ENCODE assay signal across 25 mouse cellular contexts in the genomic region with DNA sequence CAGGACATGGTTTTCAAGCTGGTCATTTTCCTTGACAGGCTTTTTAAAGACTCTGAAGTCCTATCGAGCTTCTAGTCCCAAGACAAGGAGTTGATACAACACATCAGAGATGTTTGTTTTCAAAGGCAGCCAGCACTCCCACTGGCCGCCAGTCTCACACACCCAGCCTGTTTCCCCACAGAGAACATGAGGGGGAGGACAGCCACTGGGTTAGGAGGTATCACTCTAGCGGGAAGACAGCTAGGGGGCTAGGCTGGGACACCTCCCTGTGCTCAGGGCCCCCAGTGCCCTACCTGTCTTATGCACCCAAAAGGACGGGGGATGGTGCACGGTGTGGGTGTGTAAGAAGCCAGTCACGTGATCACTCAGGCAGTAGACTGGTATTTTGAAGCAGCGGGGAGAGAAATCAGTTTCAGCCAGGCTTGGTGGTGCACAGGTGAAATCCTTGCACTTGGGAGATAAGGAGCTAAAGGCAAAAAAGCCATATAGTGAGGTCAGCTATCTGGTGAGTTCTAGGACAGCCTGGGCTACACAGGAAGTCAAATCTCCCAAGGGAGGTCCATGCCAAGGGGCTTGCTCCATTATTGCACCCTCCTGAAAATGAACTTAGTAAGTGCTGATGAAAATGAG. TPM values are rescaled to one million over a fixed set of nuclear protein-coding genes. Genes with fewer than 3 reads are reported as not detected.
DNase-seq lines count a peak whose midpoint lies in the region; ATAC-seq and TF ChIP-seq lines count a peak whose summit lies in the region.
"Had no signal": no experiment of that assay in that cellular context is flagged by ENCODE, and none has a peak within 500 bp of the region (broad histone marks: within the 10 kb centered on the region; RNA-seq: fewer than 3 reads in every experiment).

No protein-coding gene starts in this region.

- TF ChIP-seq CTCF in liver, postnatal 0 days (IDR thresholded peaks at IDR 0.05; ENCODE audit: low read depth): no peak

- no peak overlapping the region for H3K4me3 ChIP-seq in heart, embryonic 12.5 days
- H3K4me3 ChIP-seq in liver, postnatal 0 days (ENCODE audit: low read depth, low read length): no peak overlapping the region
- no peak overlapping the region for H3K4me3 ChIP-seq in limb, embryonic 10.5 days
- H3K4me3 ChIP-seq: embryonic facial prominence, embryonic 13.5 days; heart, embryonic 15.5 days; layer of hippocampus, adult 2 months; left cerebral cortex, adult 2 months; limb, embryonic 12.5 days; midbrain, embryonic 15.5 days had no signal

- ATAC-seq in heart, embryonic 12.5 days (ENCODE audit: insufficient number of reproducible peaks, low FRiP score): peak; percentile 22; the same call in 1 of the 2 replicates
- ATAC-seq in erythroid progenitor cell, adult 5-6 weeks (replicated peaks; ENCODE audit: low FRiP score, poor library complexity, severe bottlenecking): 0 out of 2 replicates have a peak, but pooled peaks have one; percentile 35
- ATAC-seq in liver, postnatal 0 days: peak; percentile 50
- ATAC-seq: lung, postnatal 0 days; midbrain, embryonic 15.5 days had no signal

- H3K9me3 ChIP-seq in heart, embryonic 12.5 days (replicated peaks): no peaks in the 10 kb centered on the region
- H3K9me3 ChIP-seq in liver, postnatal 0 days (ENCODE audit: low read length): no peaks in the 10 kb centered on the region
- no peaks in the 10 kb centered on the region for H3K9me3 ChIP-seq in limb, embryonic 10.5 days (replicated peaks)
- H3K9me3 ChIP-seq: embryonic facial prominence, embryonic 13.5 days; heart, embryonic 15.5 days; limb, embryonic 12.5 days; midbrain, embryonic 15.5 days had no signal

- no peaks in the 10 kb centered on the region for H3K27me3 ChIP-seq in heart, embryonic 12.5 days (replicated peaks)
- no peaks in the 10 kb centered on the region for H3K27me3 ChIP-seq in liver, postnatal 0 days (ENCODE audit: insufficient read depth, low read length)
- no peaks in the 10 kb centered on the region for H3K27me3 ChIP-seq in limb, embryonic 10.5 days (ENCODE audit: low read depth, poor library complexity, severe bottlenecking)
- H3K27me3 ChIP-seq: CH12.LX; embryonic facial prominence, embryonic 13.5 days; heart, embryonic 15.5 days; limb, embryonic 12.5 days; midbrain, embryonic 15.5 days had no signal

- H3K36me3 ChIP-seq in heart, embryonic 12.5 days: no peaks in the 10 kb centered on the region
- H3K36me3 ChIP-seq in liver, postnatal 0 days (replicated peaks; ENCODE audit: insufficient read depth, low read length): no peaks in the 10 kb centered on the region
- no peaks in the 10 kb centered on the region for H3K36me3 ChIP-seq in limb, embryonic 10.5 days
- H3K36me3 ChIP-seq: embryonic facial prominence, embryonic 13.5 days; heart, embryonic 15.5 days; limb, embryonic 12.5 days; midbrain, embryonic 15.5 days had no signal

- H3K4me1 ChIP-seq in heart, embryonic 12.5 days (replicated peaks): peaks cover 16% of the 10 kb centered on the region
- 0 out of 2 replicates have a peak, but pooled peaks cover 5% of the 10 kb centered on the region for H3K4me1 ChIP-seq in liver, postnatal 0 days (ENCODE audit: insufficient read depth)
- H3K4me1 ChIP-seq in limb, embryonic 10.5 days: peaks cover 9% of the 10 kb centered on the region
- H3K4me1 ChIP-seq: limb, embryonic 12.5 days had no signal

- H3K4me2 ChIP-seq in heart, embryonic 12.5 days: no peak overlapping the region
- no peak overlapping the region for H3K4me2 ChIP-seq in liver, postnatal 0 days (ENCODE audit: low read depth, low read length)
- H3K4me2 ChIP-seq: embryonic facial prominence, embryonic 13.5 days; heart, embryonic 15.5 days; limb, embryonic 12.5 days; midbrain, embryonic 15.5 days had no signal

- no peak overlapping the region for H3K9ac ChIP-seq in heart, embryonic 12.5 days
- H3K9ac ChIP-seq in liver, postnatal 0 days (replicated peaks): no peak overlapping the region
- H3K9ac ChIP-seq: embryonic facial prominence, embryonic 13.5 days; heart, embryonic 15.5 days; limb, embryonic 12.5 days; midbrain, embryonic 15.5 days had no signal

- TF ChIP-seq EP300 in liver, postnatal 0 days (IDR thresholded peaks at IDR 0.05; ENCODE audit: low read depth): no peak

- no peak overlapping the region for H3K27ac ChIP-seq in heart, embryonic 12.5 days (ENCODE audit: poor library complexity, severe bottlenecking)
- H3K27ac ChIP-seq in liver, postnatal 0 days (ENCODE audit: low read depth): no peak overlapping the region
- no peak overlapping the region for H3K27ac ChIP-seq in limb, embryonic 10.5 days
- H3K27ac ChIP-seq: embryonic facial prominence, embryonic 13.5 days; heart, embryonic 15.5 days; layer of hippocampus, adult 2 months; left cerebral cortex, adult 2 months; limb, embryonic 12.5 days; midbrain, embryonic 15.5 days had no signal

- 51% methylated on average over 7 of the region's 7 CpGs for WGBS in heart, embryonic 12.5 days
- 64% methylated on average over 7 of the region's 7 CpGs for WGBS in liver, postnatal 0 days (ENCODE audit: insufficient replicate concordance)
- 71% methylated on average over 7 of the region's 7 CpGs for WGBS in limb, embryonic 10.5 days

- DNase-seq in heart, adult 11 months: no peak
- peak; percentile 40 for DNase-seq in right cerebral cortex, adult 18-20 months
- no peak for DNase-seq in right cerebral cortex, postnatal 10 days (ENCODE audit: low spot score in 2 of 2)
- DNase-seq in liver, postnatal 0 days: no peak
- no peak for DNase-seq in limb, embryonic 10.5 days (ENCODE audit: low spot score)
- no peak for DNase-seq in ovary, postnatal 14 days (ENCODE audit: low spot score)
- DNase-seq: adrenal gland, postnatal 25 days; cerebellum, adult 9-10 months; gastrocnemius, postnatal 36 days; kidney, adult 8-10 months had no signal

RNA-seq across cellular contexts. Expression of a gene that starts 6.4 kb away (rescaled TPM):
- polyA plus RNA-seq in heart, embryonic 12.5 days (2016; fragmentation: Nextera tagmentation; extraction: Ambion mirVana): 4.0 and 5.7 TPM in 2 replicates
- total RNA-seq in erythroid progenitor cell, adult 5-6 weeks (2015; ENCODE audit: low replicate concordance): 28.8 and 64.6 TPM in 2 replicates
- total RNA-seq in erythroid progenitor cell, adult 5-6 weeks (2017; ENCODE audit: low replicate concordance): 18.7 and 68.4 TPM in 2 replicates
- polyA plus RNA-seq in liver, postnatal 0 days (2015; fragmentation: Nextera tagmentation; extraction: Ambion mirVana): 1.8 and 1.9 TPM in 2 replicates
- 3.6 and 4.3 TPM in 2 replicates for polyA plus RNA-seq in limb, embryonic 10.5 days (2016; fragmentation: Nextera tagmentation; extraction: Ambion mirVana)

RNA-seq across cellular contexts. Expression of a gene that starts 25.8 kb away (rescaled TPM):
- polyA plus RNA-seq in heart, embryonic 12.5 days (2016; fragmentation: Nextera tagmentation; extraction: Ambion mirVana): 52.4 and 55.1 TPM in 2 replicates
- 3.2 and 7.5 TPM in 2 replicates for total RNA-seq in erythroid progenitor cell, adult 5-6 weeks (2015; ENCODE audit: low replicate concordance)
- total RNA-seq in erythroid progenitor cell, adult 5-6 weeks (2017; ENCODE audit: low replicate concordance): 1.1 and 2.7 TPM in 2 replicates
- 24.1 and 30.1 TPM in 2 replicates for polyA plus RNA-seq in liver, postnatal 0 days (2015; fragmentation: Nextera tagmentation; extraction: Ambion mirVana)
- polyA plus RNA-seq in limb, embryonic 10.5 days (2016; fragmentation: Nextera tagmentation; extraction: Ambion mirVana): 62.1 and 66.3 TPM in 2 replicates

RNA-seq across cellular contexts. Expression of a gene that starts 45.6 kb away (rescaled TPM):
- not detected in 2 replicates for polyA plus RNA-seq in heart, embryonic 12.5 days (2016; fragmentation: Nextera tagmentation; extraction: Ambion mirVana)
- not detected in 2 replicates for total RNA-seq in erythroid progenitor cell, adult 5-6 weeks (2015; ENCODE audit: low replicate concordance)
- not detected in 2 replicates for total RNA-seq in erythroid progenitor cell, adult 5-6 weeks (2017; ENCODE audit: low replicate concordance)
- polyA plus RNA-seq in liver, postnatal 0 days (2015; fragmentation: Nextera tagmentation; extraction: Ambion mirVana): not detected in 2 replicates
- polyA plus RNA-seq in limb, embryonic 10.5 days (2016; fragmentation: Nextera tagmentation; extraction: Ambion mirVana): not detected in 2 replicates
- total RNA-seq: adrenal gland, postnatal 25 days; CH12.LX; gastrocnemius, postnatal 36 days; hematopoietic stem cell, adult 5-6 weeks; layer of hippocampus, adult 2 months; left cerebral cortex, adult 2 months; megakaryocyte, adult 5-6 weeks; neutrophil, adult 5-6 weeks had no signal
- polyA plus RNA-seq: embryonic facial prominence, embryonic 13.5 days; forebrain, embryonic 11.5 days; heart, embryonic 15.5 days; limb, embryonic 12.5 days; lung, postnatal 0 days; midbrain, embryonic 15.5 days; urinary bladder, adult 2 months had no signal
